Mouse (Mus musculus): ENCODE measurements around the gene Rrm2.

- TF ChIP-seq CTCF (IDR thresholded peaks at IDR 0.05; ENCODE audit: low read depth) (no peak), EP300 (IDR thresholded peaks at IDR 0.05; ENCODE audit: low read depth) (no peak)
These were observed 46.9 kb upstream of the Rrm2 start for GRCm38 (mm10) chr12:24661100-24661499.

All from liver, embryonic 14.5 days (tissue).